Mouse (Mus musculus): Measurements from ENCODE around the gene Fam89b. TPM values are rescaled to one million over a fixed set of nuclear protein-coding genes. Genes with fewer than 3 reads are reported as not detected.

Gene Fam89b
- polyA plus RNA-seq, 1 experiment: 312 TPM

DNA sequence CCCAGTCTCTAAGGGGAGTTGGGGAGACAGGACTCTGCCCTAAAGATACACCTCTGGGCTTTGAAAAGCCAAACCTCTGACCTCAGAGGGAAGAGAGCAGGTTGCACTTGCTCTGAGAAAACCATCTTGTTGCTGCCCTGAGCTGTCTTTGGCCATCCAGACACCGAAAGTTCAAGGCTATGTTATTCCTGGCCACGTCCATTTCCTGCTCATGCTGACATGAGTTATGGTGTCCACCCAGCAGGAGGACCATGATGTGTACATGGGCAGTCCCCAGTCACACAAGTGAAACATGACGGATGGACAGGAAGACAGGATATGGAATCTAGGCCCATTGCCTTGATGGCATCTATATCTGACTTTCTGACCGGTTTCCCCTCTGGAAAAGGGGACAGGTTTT, 49.0 kb downstream of the Fam89b start:
- TF ChIP-seq CTCF (IDR thresholded peaks at IDR 0.05; ENCODE audit: borderline replicate concordance, control insufficient read depth, extremely low read depth, insufficient read depth, low read length, poor library complexity) (no peak), POLR2A (IDR thresholded peaks at IDR 0.05; ENCODE audit: control insufficient read depth, extremely low read depth, insufficient read depth, low read length, poor library complexity) (no peak)
- no peaks in the 10 kb centered on the region for H3K27me3 ChIP-seq (ENCODE audit: control insufficient read depth, insufficient read depth, low read length)
- H3K4me3 ChIP-seq (ENCODE audit: control insufficient read depth, insufficient read depth, low read length): no peak overlapping the region
- DNase-seq: no peak
- WGBS: 94% methylated on average over 4 of the region's 4 CpGs
- H3K4me1 ChIP-seq (replicated peaks; ENCODE audit: control insufficient read depth, insufficient read depth, low read length): no peaks in the 10 kb centered on the region
- H3K36me3 ChIP-seq (ENCODE audit: control insufficient read depth, insufficient read depth, low read length): peaks cover 68% of the 10 kb centered on the region
- no peak overlapping the region for H3K27ac ChIP-seq (ENCODE audit: control insufficient read depth, insufficient read depth, low read length)

Other genes starting within 250 kb of the Fam89b start
- gene Mus81, start 241.3 kb downstream of the Fam89b start, polyA plus RNA-seq (2012; rRNA removed): 127 and 149 TPM in 2 replicates
- gene Cfl1, start 239.2 kb downstream of the Fam89b start, polyA plus RNA-seq (2012; rRNA removed): 1,557 and 1,580 TPM in 2 replicates
- 3.3 and 3.5 TPM in 2 replicates for gene 1700020D05Rik, start 225.9 kb downstream of the Fam89b start, polyA plus RNA-seq (2012; rRNA removed)
- gene Snx32, start 219.1 kb downstream of the Fam89b start, polyA plus RNA-seq (2012; rRNA removed): 20.0 and 22.6 TPM in 2 replicates
- 1.4 and 1.9 TPM in 2 replicates for gene Ovol1, start 169.0 kb downstream of the Fam89b start, polyA plus RNA-seq (2012; rRNA removed)
- 35.0 and 38.9 TPM in 2 replicates for gene Ap5b1, start 161.6 kb downstream of the Fam89b start, polyA plus RNA-seq (2012; rRNA removed)
- 87.0 and 96.5 TPM in 2 replicates for gene Rnaseh2c, start 127.8 kb downstream of the Fam89b start, polyA plus RNA-seq (2012; rRNA removed)
- gene Kat5, start 119.4 kb downstream of the Fam89b start, polyA plus RNA-seq (2012; rRNA removed): 90.0 and 106 TPM in 2 replicates
- 112 and 142 TPM in 2 replicates for gene Rela, start 92.2 kb downstream of the Fam89b start, polyA plus RNA-seq (2012; rRNA removed)
- gene Sipa1, start 65.9 kb downstream of the Fam89b start, polyA plus RNA-seq (2012; rRNA removed): 267 and 301 TPM in 2 replicates
- 141 and 144 TPM in 2 replicates for gene Map3k11, start 40.9 kb downstream of the Fam89b start, polyA plus RNA-seq (2012; rRNA removed)
- gene Pcnx3, start 40.7 kb downstream of the Fam89b start, polyA plus RNA-seq (2012; rRNA removed): 421 and 455 TPM in 2 replicates
- gene Kcnk7, start 25.3 kb downstream of the Fam89b start, polyA plus RNA-seq (2012; rRNA removed): 0.97 and 1.0 TPM in 2 replicates
- 55.6 and 61.8 TPM in 2 replicates for gene Ehbp1l1, start 3.3 kb downstream of the Fam89b start, polyA plus RNA-seq (2012; rRNA removed)
- gene Ltbp3, start 11.3 kb upstream of the Fam89b start, polyA plus RNA-seq (2012; rRNA removed): 29.5 and 37.7 TPM in 2 replicates
- 107 and 113 TPM in 2 replicates for gene Scyl1, start 41.8 kb upstream of the Fam89b start, polyA plus RNA-seq (2012; rRNA removed)
- gene Frmd8, start 145.6 kb upstream of the Fam89b start, polyA plus RNA-seq (2012; rRNA removed): 121 and 129 TPM in 2 replicates
- gene Slc25a45, start 148.2 kb upstream of the Fam89b start, polyA plus RNA-seq (2012; rRNA removed): 57.5 and 57.9 TPM in 2 replicates
- gene Tigd3, start 164.5 kb upstream of the Fam89b start, polyA plus RNA-seq (2012; rRNA removed): 4.0 and 4.7 TPM in 2 replicates
- gene Dpf2, start 183.4 kb upstream of the Fam89b start, polyA plus RNA-seq (2012; rRNA removed): 175 and 194 TPM in 2 replicates
- gene Cdc42ep2, start 195.2 kb upstream of the Fam89b start, polyA plus RNA-seq (2012; rRNA removed): 5.1 and 5.8 TPM in 2 replicates
- 115 and 120 TPM in 2 replicates for gene Pola2, start 234.5 kb upstream of the Fam89b start, polyA plus RNA-seq (2012; rRNA removed)

Data from thymus, adult 2 months (tissue).